10 mouse cellular contexts compared by ENCODE assay signal in genomic region chr7:122921537-122921936, GRCm38 (mm10). TPM values are rescaled to one million over a fixed set of nuclear protein-coding genes. Genes with fewer than 3 reads are reported as not detected.
DNase-seq lines count a peak whose midpoint lies in the region; TF ChIP-seq lines count a peak whose summit lies in the region.
"Had no signal": no experiment of that assay in that cellular context is flagged by ENCODE, and none has a peak within 500 bp of the region (broad histone marks: within the 10 kb centered on the region; RNA-seq: fewer than 3 reads in every experiment).

No protein-coding gene starts in this region.

- peak; percentile 56 for TF ChIP-seq CTCF in layer of hippocampus, adult 2 months (conservative IDR thresholded peaks at IDR 0.05)

- no peak overlapping the region for H3K27ac ChIP-seq in layer of hippocampus, adult 2 months
- H3K27ac ChIP-seq: intestine, embryonic 15.5 days; midbrain, embryonic 13.5 days had no signal

- H3K4me3 ChIP-seq in layer of hippocampus, adult 2 months: no peak overlapping the region
- H3K4me3 ChIP-seq: intestine, embryonic 15.5 days; midbrain, embryonic 13.5 days had no signal

- peak; percentile 21 to 59 for DNase-seq in cerebellum, postnatal 14 days
- DNase-seq in cerebellum, adult 11 months: no peak
- no peak for DNase-seq in layer of hippocampus, adult 2 months (ENCODE audit: low spot score in 2 of 2)
- no peak for DNase-seq in layer of hippocampus, adult 11-12 months (ENCODE audit: low spot score)
- DNase-seq in CD4-positive helper T cell, adult 2 months (ENCODE audit: low read depth, low spot score): peak; percentile 17
- peak; percentile 34 for DNase-seq in induced T-regulatory cell, adult 2 months (ENCODE audit: low read depth)
- DNase-seq in left cerebral cortex, adult 9 months (ENCODE audit: low spot score in 2 of 2): no peak
- DNase-seq in urinary bladder, postnatal 36 days (ENCODE audit: low spot score in 2 of 2): no peak

RNA-seq across cellular contexts. Expression of gene Rbbp6, which starts 43.9 kb away (rescaled TPM):
- total RNA-seq in layer of hippocampus, adult 2 months (2021): 10 to 100 TPM; 70.9 to 78.7 TPM

Comparison
In these comparisons a context has a peak if more than half of its experiments do, and no peak if none do; other contexts are left out.
1. DNase-seq: peak in cerebellum, postnatal 14 days (2 of 2), CD4-positive helper T cell, adult 2 months (single experiment) and induced T-regulatory cell, adult 2 months (single experiment); none in cerebellum, adult 11 months (single experiment), layer of hippocampus, adult 2 months (0 of 2), layer of hippocampus, adult 11-12 months (single experiment), left cerebral cortex, adult 9 months (0 of 2) and urinary bladder, postnatal 36 days (0 of 2).